Mouse (Mus musculus): ENCODE data around the gene Evpl.
A peak's percentile ranks its signal among the peaks of the same experiment; 100 is the strongest.

Evpl gene

DNA sequence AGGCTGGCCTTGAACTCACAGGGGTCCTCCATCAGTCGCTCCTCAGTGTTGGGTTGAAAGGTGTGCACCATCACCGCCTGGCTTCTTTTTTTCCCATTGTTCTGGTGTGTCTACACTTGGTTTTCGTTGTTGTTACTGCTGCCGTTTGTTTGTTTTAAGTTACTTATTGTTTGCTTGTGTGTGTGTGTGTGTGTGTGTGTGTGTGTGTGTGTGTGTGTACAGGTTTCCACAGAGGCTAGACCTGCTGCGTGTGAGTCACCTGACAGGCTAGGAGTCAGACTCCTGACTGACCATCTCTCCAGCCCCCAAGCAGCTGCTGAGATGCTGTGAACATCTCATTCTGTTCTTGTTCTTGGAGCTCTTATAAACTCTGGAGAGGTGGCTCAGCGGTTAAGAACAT is 25.0 kb downstream of the Evpl start:
- no peak for DNase-seq

DNA sequence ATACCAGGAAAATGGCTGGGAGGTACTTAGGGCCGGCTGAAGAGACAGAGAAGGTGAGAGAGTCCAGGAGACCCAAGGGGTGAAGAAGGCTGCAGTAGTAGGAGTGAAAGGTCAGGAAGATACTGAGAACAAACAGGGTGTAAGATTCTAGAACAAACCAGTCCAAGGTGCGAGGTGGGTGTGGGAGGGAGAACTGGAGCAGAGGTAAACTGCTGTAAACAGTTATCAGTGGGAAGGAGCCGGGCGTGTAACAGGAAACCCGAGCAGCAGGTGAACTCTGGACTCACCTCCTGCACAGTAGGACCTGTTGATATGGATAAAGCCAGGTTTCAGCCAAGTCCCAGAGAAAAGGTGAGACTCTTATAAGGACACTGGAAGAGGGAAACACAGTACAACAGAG is 27.2 kb downstream of the Evpl start:
- DNase-seq, result no peak

DNA sequence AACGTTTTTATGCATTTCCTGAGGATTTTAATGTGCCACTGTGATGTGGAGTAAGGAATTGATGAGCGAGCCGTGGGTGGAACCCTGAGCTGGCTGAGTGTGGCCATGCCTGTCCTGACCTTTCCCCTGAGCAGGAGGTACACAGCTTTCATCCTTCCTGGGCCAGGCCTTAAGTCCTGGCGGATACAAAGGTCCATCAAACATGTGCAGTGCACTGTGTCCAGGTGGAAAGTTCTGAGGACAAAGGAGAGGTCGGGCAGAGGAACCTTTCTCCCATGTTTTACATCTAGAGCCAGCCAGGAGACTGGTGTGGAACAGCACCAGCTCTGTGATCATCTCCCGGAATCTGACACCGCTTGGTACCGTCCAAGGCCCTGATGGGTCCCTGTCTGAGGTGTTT is 28.6 kb downstream of the Evpl start:
- DNase-seq, result no peak

DNA sequence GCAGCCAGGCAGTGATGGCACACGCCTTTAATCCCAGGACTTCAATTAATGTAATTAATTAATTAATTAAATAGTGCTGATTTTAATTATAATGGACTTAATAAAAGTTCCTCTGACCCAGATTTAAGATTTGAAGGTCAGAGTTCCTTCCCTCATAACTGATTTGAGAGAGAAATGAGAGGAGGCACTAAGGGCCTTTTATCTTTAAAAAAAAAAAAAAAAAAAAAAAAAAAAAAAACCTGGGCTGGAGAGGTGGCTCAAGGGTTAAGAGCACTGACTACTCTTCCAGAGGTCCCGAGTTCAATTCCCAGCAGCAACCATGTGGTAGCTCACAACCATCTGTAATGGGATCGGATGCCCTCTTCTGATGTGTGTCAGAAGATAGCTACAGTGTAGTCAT is 29.2 kb downstream of the Evpl start:
- no peak for DNase-seq

DNA sequence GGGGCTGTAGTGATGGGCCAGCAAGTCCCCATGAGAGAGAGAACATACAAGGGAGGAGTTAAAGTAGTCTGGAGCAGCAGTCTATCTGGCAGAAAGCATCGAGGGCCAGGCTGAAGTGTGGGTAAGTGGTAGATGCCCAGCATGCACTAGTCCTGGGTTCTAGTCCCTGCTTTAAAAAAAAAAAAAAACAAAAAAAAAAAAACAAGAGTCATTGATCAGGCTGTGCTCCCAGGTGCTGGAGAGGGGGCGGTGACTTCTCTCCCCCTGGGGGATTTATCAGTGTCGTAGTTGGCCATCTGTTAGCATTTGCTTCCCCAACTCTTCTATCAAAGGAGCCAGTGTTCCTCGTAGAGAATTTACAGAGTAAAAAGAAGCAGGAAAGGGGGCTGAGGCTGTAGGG is 31.2 kb downstream of the Evpl start:
- no peak for DNase-seq

DNA sequence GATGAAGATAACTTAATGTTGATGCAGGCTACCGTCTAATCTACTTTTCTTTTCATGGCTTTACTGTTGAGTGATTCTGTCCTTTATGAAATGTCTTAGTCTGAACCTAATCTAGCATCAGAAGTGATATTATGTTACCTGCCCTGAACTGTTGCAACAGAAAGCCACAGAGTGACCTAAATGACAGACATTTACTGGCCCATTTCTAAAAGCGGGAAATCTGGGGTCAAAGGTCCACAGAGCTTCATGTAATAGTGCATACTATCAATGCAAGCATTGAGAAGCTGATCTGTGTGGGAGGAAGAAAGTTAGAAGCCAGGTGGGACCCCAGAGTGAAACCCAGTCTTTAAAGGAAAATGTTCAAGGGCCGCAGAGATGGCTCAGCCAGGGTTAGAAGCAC is 34.7 kb downstream of the Evpl start:
- DNase-seq, result no peak

DNA sequence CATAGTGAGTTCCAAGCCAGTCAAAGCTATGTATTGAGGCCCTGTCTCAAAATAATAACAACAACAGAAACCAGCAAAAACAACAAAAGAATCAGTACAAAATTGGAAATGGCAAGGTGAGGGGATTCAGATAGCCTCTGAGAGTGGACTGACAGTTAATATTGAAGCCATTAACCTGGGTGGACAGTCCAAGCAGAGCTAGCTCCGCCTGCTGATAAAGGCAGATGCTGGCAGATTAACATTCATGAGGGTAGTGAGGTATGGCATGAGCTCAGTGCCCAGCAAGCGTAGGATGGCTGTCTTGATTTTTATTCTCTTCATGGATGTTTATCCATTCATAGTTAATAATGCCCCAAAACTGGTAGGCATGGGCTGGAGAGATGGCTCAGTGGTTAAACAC is 36.7 kb downstream of the Evpl start:
- DNase-seq, result no peak

DNA sequence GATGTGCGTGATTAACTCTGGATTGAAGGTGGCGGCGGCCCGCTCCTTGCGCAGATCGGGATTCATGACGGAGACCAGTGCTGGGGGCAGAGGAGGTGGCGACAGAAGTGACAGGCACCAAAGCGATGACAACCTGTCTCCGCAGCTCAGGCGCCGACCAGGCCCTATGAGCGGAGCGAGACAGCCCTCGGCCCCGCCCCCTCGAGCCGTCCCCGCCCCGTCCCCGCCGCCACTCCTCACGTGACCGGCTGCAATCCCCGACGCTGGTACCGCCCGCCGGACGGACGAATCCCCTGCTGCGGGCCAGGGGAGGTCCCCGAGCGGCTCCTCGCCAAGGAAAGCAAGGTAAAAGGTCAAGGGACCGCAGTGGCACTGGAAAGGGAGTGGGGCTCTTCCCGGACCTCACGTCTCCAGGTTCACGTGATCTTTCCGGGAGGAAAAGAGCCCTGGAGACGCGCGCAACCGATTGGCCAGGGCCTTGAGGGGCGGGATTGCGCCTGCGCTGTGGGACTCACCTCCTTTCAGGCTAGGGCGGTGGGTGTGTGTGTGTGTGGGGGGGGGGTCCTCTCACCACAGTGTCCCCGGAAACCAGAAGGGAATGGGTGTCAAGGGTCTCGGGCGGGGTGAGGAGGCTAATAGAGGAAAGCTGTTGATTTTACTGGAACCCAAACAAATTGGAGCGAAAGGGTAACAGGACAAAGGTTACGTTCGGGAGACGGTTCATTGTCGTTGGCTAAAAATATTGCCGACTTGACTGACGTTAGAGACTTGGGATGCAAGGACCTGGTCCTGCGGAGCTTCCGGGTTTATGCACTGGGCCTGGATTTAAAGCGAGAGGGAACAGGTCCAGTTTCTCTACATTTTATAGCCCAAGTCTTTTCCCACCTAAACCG is 39.0 kb downstream of the Evpl start, which contains the start of the genes Ten1 and Acox1:
Gene Ten1 (plus strand): TSS at position 217 of the 893 bp plus-strand sequence.
Gene Acox1 (minus strand): TSS at position 407 of the 893 bp plus-strand sequence.
- peak; percentile 100 for DNase-seq

DNA sequence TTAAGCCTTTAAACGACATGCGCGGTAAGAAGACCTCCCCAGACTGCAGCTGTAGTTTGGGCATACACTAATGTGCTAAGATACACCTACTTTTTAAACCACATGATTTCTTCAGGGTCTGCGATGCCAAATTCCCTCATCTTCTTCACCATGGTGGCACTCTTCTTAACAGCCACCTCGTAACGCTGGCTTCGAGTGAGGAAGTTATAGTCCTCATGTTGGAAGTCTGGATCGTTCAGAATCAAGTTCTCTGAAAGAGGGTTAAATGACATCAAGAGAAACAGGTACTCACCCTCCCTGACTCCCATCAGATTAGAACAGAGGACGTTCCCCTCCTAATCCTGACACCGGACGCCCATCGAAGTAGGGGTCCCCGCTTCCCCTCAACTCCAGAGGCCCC is 39.7 kb downstream of the Evpl start:
- DNase-seq, result no peak

DNA sequence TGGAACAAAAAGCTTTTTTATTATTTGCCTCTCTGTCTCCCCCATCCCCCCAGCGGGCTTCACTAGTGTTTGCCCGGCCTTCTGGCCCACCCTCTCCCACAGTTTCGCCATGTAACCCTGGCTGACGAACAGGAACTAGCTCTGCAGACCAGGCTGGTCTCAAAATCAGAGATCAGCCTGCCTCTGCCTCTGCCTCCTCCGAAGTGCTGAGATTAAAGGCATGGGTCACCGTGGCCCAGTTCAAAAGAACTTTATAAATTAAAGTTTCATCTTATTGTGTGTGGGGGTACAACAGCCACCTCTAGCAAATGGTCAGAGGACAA is 40.3 kb downstream of the Evpl start:
- no peak for DNase-seq

DNA sequence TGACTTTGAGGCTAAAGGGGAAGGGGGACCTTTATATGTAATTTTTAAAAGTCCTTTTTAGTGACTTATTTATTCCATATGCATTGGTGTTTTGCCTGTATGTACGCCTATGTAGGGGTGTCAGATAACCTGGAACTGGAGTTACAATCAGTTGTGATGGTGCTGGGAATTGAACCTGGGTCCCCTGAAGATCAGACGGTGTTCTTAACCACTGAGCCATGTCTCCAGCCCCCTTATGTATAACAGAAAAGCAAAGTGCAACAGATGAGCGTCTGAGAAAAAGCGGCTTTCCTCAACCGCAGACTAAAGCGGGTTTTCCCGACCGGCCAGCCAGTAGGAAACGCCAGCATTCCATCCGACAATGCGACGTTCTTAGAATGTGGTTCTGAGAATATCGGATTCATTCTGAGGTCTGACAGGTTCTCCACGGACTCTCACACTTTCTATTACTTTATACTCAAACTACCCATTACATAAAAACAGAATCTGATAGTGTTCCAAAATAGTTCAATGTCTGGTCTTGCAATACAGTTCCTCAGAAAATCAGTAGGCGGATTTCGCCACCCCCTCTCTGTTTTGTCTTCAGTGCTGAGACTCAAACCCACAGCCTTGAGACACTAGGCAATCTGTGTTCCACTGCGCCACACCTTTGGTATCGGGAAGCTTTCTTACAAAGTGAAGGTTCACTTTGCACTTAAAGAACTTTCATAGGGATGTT is 40.9 kb downstream of the Evpl start:
- DNase-seq, result no peak

DNA sequence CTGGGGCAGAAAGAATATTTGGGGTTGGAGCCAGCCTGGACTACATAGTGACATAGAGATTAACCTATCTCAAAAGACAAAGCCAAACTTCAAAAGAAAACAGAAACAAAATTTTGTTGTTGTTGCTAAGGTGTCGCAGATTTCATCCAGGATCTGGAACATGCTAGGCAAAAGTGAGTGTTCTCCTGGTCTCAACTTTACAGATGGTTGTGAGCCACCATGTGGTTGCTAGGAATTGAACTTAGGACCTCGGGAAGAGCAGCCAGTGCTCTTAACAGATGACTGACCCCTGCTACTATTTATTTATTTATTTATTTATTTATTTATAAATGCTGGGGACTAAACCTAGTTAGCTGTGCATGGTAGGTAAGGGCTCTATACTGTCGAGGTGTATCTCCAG is 41.5 kb downstream of the Evpl start:
- DNase-seq, result no peak

DNA sequence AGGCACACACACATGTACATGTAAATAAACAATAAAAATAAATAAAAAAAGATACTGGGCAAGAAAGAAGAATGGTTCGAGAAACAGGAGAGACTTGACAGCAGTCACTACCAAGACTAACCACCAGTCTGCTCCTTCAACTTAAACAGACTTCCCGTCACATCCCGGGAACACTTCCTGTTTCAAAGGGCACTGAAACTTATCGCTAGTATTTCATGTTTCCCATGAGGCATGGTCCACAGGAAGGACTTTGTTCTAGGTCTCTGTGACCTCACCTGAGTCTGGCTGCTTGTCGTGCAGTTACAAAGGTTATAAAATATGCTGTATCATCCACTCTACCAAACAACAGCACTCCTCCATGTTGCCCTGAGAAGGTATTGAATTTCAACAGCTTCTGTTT is 42.6 kb downstream of the Evpl start:
- no peak for DNase-seq

DNA sequence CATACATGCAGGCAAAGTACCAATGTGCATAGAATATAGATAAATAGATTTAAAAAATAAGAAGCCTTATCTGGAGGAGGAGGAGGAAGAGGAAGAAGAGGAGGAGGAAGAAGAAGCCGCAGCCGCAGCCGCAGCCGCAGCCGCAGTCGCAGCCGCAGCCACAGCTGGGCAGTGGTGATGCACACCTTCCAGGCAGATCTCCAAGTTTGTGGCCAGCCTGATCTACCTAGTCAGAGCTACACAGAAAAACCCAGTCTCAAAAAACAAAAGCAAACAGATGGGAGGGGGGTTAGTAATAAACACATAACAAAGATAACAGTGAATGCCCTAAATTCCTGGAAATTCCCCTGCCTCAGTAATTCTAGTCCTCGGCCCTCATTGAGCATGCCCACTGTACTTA is 43.3 kb downstream of the Evpl start:
- DNase-seq, result no peak

DNA sequence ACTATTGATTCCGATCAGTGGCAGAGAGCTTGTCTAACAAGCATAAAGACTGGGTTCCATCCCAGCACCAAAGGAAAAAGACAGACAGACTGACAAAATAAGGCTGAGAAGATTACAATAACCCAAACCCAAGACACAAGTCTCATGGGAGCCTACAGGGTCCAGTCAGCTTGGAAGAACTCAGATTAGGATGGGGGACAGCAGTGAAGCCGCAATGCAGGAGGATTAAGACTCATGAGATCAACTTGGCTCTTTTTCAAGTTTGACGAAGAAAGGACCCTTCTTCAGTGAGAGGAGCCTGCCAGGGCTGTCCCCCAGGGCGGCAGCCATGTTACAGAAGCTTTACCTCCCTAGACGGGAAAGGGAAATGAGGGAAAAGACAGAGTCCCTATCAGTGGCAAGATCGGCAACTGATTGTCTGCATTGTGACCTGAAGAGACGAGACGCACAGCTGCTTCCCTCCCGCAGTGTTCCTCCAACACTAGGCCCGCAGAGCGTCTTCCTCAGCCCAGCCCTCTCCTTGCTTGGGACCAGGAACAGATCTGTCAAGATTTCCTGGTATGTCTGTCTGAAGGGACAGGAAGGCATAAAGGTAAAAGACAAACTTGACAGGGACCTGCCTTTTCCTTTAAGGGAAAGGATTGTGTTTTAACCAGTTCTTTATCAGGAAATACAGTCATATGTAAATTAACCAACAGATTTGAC is 50.5 kb downstream of the Evpl start:
- DNase-seq, result no peak

DNA sequence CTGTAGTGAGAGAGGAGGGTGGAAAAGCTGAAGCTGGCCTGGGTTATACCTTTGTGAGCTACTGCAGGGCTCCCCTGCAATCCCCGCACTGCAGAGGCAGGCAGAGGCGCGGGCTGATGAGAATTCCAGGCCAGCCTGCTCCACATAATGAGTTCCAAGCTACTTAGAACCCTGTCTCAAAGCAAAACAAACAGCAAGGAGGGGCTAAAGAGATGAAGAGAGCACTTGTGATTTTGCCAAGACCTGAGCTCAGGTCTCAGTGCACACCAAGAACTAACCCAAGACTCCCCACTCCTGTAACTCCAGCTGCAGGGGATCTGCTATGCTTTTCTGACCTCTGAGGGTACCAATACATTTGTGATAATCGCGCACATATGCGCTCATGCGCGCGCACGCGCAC is 51.5 kb downstream of the Evpl start:
- no peak for DNase-seq

DNA sequence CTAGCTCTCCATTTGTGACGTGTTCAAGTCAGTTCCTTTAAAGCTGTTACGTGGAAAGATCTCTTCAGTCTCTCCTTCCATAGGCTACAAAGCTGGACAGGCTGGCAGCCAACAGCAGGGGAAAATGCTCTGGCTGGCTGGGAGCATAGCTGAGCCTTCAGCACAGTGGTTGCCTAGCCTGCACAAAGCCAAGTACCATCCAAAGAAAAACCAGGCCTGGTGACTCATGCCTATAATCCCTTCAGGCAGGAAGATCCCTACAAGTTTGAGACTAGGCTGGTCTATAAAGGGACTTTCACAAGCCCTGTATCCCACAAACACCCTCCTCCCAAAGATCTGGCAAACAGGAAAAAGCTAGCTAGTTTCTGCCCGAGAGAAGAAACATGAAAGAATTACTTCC is 52.0 kb downstream of the Evpl start:
- no peak for DNase-seq

DNA sequence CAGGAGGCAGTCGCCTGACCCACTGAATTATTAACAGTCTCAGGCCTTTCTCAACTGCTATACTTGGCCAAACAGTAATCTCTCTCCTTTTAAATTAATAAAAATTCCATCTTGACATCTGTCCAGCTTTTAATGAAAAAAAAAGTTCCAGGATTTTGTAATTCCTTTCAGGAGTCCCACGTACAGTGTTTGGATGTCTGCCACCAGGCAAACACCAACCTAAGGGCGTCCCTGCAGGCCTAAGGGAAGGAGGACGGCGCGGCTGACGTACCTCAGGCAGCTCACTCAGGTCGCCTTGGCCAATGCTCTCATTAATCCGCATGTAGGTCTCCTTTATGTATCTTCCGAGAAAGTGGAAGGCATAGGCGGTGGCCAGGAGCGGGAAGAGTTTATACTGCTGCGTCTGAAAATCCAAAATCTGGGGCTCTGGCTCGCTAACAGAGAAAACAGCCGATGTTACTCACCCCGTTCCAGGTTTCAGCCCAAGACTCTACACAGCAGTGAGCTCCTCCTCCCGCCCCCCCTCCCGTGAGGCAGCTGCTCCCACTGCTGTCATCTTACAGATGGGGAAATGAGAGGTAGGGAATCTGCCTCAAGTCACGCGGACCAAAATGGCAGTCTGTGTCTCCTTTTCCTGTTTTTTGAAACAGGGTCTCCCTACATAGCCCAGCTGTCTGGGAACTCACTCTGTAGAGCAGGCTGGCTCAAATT is 59.3 kb downstream of the Evpl start:
- DNase-seq, result no peak

DNA sequence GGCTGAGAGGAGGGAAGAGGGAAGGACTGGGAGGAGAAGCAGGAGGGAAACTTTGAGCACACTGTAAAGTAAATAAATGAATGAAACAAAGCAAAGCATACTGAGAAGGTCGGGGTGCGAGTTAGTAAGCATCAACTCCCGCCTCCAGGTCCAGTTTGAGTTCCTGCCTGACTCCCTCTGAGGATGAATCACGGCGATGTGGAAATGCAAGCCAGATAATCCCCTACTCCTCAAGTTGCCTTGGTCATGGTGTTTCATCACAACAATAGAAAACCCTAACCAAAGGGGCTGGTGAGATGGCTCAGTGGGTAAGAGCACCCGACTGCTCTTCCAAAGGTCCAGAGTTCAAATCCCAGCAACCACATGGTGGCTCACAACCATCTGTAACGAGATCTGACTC is 61.9 kb downstream of the Evpl start:
- DNase-seq, result no peak

DNA sequence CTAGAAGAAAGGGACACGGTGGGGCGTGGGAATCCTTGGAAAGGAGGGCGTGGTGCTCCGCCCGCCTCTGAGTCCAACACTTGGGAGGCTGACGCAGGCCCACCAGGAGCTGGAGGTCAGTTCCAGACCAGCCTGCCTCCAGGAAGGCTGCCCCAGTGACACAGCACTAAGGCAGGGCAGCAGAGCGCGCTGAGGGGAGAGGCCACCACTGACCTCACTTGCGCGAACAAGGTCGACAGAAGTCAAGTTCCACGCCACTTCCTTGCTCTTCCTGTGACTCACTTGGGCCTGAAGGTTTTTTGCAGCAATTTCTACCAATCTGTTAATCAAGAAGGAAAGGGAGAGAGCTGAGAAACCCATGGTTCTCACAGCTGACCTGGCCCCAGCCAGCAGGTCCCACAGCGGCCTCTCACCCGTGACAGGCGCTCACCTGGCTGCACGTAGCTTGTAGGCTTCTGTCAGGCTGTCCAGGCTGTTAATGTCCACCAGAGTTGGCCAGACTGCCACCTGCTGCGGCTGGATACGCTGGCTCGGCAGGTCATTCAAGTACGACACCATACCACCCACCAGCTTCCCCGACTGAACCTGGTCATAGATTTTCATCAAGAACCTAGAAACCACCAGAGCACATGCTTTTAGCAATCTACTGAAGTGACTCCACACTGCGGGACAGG is 63.0 kb downstream of the Evpl start:
- DNase-seq, result no peak

DNA sequence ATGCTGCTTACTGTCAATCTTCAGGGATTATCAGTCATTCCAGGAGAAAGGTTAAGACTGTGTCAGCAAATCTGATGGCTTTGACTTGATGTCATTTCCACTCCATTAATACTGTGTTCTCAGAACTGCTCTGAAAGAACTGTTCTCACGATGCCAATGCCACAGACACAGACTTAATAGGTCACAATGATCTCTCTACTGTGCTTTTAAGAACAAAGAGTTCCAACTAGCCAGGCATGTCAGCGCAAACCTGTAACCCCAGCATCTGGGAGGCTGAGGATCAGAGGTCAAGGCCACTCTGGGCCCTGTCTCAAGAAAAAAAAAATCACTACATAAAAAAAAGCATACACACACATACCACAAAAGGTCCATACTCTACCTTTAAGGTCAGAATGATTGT is 65.9 kb downstream of the Evpl start:
- DNase-seq, result no peak

Measured in heart, adult 11 months (tissue).